Mouse (Mus musculus) layer of hippocampus, postnatal 10 days (tissue): ENCODE data around the gene Rab5b. TPM values are rescaled to one million over a fixed set of nuclear protein-coding genes. Genes with fewer than 3 reads are reported as not detected.
A peak's percentile ranks its signal among the peaks of the same experiment; 100 is the strongest.
"Not testable (repeated sequence)": the region's sequence is repeated elsewhere in the genome, so short reads cannot be mapped to it uniquely, and the experiment has no call there.

Experiments used
- DNase-seq, 2 experiments: peaks; one replicate each; pipeline ENCODE4 v3.0.0; 2021; ENCODE audit warnings: low spot score in 2 of 2
- long read RNA-seq: library from polyadenylated mRNA; stranded (forward); transcript quantifications from one replicate; pipeline ENCODE4 v2.0.0, GENCODE M21; 2023
- total RNA-seq, 2 experiments: library from RNA; stranded (reverse); gene quantifications; 2 replicates each; pipeline ENCODE4 v1.2.3; 2021

Gene Rab5b
- 100 to 1,000 TPM; 118 to 125 TPM for total RNA-seq
- long read RNA-seq, transcript Rab5b-201 (6 exons, 3,180 nt) = major isoform, 30 of 63 reads
- long read RNA-seq, partial matches to known transcripts = 2 of 63 reads
- long read RNA-seq, other reads (novel, unspliced or antisense) = 29 of 63 reads

- peak; percentile 99 to 100 for DNase-seq
These were observed at the start of gene Rab5b for GRCm38 (mm10) chr10:128695992-128696807. TSS of gene Rab5b (minus strand) at chr10:128696264.

GRCm38 (mm10) chr10:128744680-128745601, 48.9 kb upstream of the Rab5b start, which contains the start of gene Dgka:
TSS of gene Dgka (minus strand) at chr10:128744855.
- peak in 1 of 2 experiments; percentile 14 for DNase-seq

- DNase-seq = peak in 1 of 2 experiments; percentile 13
These were observed 48.1 kb upstream of the Rab5b start for GRCm38 (mm10) chr10:128744211-128744610.

GRCm38 (mm10) chr10:128743791-128744191, 47.7 kb upstream of the Rab5b start:
- DNase-seq = peak; percentile 48 to 52

GRCm38 (mm10) chr10:128743235-128743634, 47.2 kb upstream of the Rab5b start:
- DNase-seq = no peak

GRCm38 (mm10) chr10:128742616-128743015, 46.6 kb upstream of the Rab5b start:
- DNase-seq = no peak

GRCm38 (mm10) chr10:128740296-128740695, 44.2 kb upstream of the Rab5b start:
- no peak for DNase-seq

GRCm38 (mm10) chr10:128737435-128737834, 41.4 kb upstream of the Rab5b start:
- no peak for DNase-seq

- no peak for DNase-seq
These were observed 35.9 kb upstream of the Rab5b start for GRCm38 (mm10) chr10:128731992-128732391.

GRCm38 (mm10) chr10:128731002-128731433, 35.0 kb upstream of the Rab5b start:
- DNase-seq = peak; percentile 80 to 81

GRCm38 (mm10) chr10:128728059-128728458, 32.0 kb upstream of the Rab5b start:
- DNase-seq = no peak

- not testable (repeated sequence) for DNase-seq
These were observed 29.4 kb upstream of the Rab5b start for GRCm38 (mm10) chr10:128725466-128725865.

GRCm38 (mm10) chr10:128715559-128716537, 19.8 kb upstream of the Rab5b start:
- DNase-seq = no peak

- not testable (repeated sequence) for DNase-seq
These were observed 15.3 kb upstream of the Rab5b start for GRCm38 (mm10) chr10:128711318-128711717.

GRCm38 (mm10) chr10:128705317-128705693, 9.2 kb upstream of the Rab5b start:
- DNase-seq = peak; percentile 24 to 37

- peak; percentile 82 to 88 for DNase-seq
These were observed 8.6 kb upstream of the Rab5b start, which contains the start of gene Cdk2 for GRCm38 (mm10) chr10:128704491-128705316. TSS of gene Cdk2 (minus strand) at chr10:128705031.

- no peak for DNase-seq
These were observed 7.8 kb upstream of the Rab5b start, which contains the start of gene Pmel for GRCm38 (mm10) chr10:128703895-128704294. TSS of gene Pmel (plus strand) at chr10:128704195.

GRCm38 (mm10) chr10:128702328-128703007, 6.4 kb upstream of the Rab5b start:
- no peak for DNase-seq

- DNase-seq = no peak
These were observed 4.6 kb upstream of the Rab5b start for GRCm38 (mm10) chr10:128700712-128701111.
